Mouse (Mus musculus): ENCODE measurements at regions not wholly inside any gene's neighbourhood (a gene's known extent, or its start where the extent isn't known, plus 50 kb on each side); places are given as distances from the start of the nearest gene placed in this dataset.

DNA sequence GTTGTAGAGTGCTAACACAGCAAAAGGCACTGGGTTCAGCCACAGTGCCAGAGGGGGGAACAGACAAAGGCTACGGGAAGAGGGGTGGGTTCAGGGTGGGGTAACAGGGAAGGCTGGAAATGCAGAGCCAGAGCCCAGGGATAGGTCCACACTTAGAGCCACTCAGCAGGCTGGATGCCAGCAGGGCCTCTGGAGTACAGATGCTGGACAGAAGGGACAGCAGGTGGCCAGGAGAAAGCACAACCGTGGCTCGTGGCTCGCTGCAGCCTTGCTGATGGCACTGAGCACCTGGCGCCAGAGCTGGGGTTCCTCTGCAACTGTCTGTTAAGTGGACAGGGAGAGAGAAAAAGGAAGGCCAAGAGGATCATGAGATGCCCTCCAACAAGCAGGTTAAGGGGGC is 174.2 kb downstream of the Mroh4 start:
- peak in 1 of 2 experiments; percentile 33 for DNase-seq (ENCODE audit: extremely low spot score in 1 of 2, low spot score in 2 of 2)
- intact Hi-C loops (cut with DNase I): no loop called here

DNA sequence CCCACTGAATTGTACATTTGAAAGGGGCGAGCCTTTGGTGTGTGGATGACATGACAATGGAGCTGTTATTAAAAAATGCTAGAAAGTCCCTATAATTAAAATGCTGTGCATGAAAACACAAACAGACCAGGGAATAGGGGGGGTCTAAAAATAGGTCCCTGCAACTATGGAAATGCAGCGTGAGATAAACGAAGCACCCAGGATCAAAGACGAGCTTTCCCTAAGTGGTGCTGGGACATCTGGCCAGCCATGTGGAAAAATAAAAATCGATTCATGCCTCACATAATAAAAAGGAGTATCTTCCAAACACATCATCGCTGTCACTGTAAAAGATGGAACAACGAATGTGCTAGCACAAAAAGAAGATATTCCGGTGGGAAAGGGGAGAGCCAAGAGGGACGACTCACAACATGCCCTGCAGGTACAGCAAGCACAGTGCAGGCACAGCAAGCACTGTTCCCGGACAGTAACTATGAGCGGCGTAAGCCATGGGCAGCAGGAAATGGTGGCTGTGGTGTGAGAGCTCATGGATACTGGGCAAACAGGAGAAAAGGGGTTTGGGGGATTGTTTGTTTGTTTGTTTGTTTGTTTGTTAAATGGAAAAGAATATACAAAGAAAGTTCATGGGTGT is 176.7 kb downstream of the Mroh4 start:
- DNase-seq (ENCODE audit: extremely low spot score in 1 of 2, low spot score in 2 of 2): no peak
- intact Hi-C loops (cut with DNase I): no loop called here

DNA sequence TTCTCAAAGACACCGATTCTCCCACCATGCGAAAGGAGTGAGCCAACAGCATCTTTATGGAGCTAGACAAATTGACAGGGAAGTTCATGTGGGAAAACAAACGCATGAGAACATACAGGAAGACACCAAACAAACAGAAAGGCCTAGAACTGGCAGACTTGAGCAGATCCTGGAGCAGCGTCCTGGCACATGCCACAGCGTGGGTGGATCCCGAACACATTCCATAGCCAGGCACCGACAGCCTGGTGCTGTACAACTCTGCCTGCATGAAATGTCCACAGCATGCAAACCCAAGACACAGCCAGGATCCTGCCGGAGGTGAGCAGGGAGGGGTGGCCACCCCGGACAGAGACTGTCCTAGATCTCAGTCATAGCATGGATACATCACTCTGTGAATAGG is 177.2 kb downstream of the Mroh4 start:
- DNase-seq (ENCODE audit: extremely low spot score in 1 of 2, low spot score in 2 of 2): peak in 1 of 2 experiments; percentile 49
- intact Hi-C loops (cut with DNase I): no loop called here

DNA sequence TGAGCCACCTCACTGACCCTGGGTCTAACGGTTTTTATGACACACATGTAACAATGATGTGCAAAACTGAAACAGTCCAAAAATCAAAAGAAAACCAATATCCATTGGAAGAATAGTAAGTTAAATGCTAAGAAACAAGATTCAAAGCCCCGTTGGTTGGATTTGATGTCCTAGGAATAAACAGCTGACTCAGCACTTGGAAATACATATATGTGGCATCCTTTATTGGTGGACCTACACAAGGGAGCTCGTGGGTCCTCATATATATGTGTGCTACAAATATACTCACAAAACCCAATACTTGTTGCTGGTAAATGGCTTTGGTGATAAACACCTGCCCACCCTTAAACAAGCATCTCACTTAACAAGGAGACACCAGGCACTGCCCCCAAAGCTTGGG is 178.2 kb downstream of the Mroh4 start:
- no peak for DNase-seq (ENCODE audit: extremely low spot score in 1 of 2, low spot score in 2 of 2)
- intact Hi-C loops (cut with DNase I): no loop called here

DNA sequence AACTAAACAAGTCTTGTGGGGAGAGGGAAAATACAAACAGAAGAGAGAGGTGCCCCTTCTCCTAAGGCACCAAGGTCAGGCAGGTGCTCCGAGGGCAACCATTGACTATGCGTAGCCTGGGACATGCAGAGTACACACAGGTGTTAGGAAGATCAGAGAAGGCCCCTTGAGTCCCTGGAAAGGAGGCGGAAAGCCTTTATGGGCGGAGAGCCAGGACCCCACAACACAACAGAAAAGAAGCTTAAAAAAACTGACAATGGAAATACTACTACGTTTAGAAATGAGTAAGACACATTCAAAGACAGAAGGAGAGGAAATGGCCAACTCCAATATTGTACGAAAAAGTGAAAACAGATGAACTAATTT is 179.5 kb downstream of the Mroh4 start:
- intact Hi-C loops (cut with DNase I): no loop called here

DNA sequence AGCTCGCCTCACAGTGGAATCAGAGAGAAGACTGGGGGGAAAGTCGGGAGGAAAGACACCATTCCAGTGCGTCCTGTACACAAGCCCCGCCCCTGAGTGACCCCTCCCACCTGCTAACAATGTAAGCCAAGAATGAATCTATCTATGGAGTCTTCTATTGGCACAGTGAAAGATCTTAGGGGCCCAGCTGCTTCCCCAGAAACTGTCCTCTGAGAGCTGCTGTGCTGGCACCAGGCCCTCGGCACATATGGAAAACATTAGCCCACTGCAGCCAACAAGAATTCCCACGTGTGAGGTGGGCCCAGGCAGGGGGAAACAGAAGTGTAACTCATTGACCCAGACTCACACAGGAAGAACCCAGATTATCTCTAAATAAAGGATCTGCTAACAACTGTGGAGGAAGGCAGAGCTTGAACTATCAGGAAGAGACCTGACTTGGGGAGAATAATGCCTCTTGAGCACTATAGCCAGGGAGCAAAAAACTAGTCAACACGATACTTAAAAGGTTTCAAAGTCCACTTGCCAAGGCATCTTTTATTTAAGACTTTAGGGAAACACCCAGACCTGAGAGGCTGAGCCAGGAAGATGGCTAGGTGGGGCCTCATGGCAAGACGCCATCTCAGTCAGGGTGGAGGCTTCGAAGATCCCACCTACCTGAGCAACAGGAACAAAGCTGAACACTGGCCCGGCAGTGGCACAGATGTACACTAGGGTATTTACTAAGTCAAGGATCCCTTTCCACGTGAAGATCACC is 180.1 kb downstream of the Mroh4 start:
- intact Hi-C loops (cut with DNase I): no loop called here
- no peak for DNase-seq (ENCODE audit: extremely low spot score in 1 of 2, low spot score in 2 of 2)

More for the DNA sequence above, 179.5 kb downstream of the Mroh4 start:
- no peak for DNase-seq (ENCODE audit: extremely low spot score in 1 of 2, low spot score in 2 of 2)

DNA sequence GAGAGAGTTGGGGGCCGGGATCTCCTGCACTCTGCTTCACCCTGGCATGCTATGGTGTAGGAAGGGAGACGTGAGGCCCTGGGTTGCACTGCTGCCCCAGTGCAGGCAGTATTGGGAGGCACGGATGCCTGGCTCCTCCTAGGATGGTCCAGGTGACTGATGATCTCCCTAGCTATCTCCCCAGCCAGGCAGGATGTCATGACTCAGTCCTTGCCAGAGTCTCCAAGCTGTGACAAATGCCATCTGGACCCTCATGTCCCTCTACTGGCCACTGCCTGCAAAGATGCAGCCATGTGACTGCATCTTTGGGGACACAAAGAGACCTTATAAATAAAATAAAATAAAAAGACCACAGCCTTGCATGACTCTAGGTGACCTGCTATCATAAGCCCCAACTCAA is 181.6 kb downstream of the Mroh4 start:
- no peak for DNase-seq (ENCODE audit: extremely low spot score in 1 of 2, low spot score in 2 of 2)
- intact Hi-C loops (cut with DNase I): no loop called here

DNA sequence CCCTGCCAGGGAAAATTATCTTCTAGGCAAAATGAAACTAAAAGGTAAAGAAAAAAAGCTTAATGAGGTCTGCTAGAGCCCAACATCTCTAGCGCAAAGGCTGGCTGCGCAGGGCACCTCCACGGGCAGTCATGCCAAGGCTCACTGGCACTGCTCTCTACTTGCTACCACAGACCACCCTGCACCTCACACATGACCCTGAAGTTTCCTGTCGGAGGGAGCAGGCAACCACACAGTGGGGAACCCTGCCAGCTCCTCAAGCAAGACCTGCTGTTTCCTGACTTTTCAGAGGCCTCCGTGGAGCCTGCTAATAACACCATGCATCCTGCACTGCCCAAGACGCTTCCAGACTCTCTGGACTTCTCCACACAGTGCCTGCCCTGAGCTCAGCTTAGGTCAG is 182.3 kb downstream of the Mroh4 start:
- intact Hi-C loops (cut with DNase I): no loop called here

DNA sequence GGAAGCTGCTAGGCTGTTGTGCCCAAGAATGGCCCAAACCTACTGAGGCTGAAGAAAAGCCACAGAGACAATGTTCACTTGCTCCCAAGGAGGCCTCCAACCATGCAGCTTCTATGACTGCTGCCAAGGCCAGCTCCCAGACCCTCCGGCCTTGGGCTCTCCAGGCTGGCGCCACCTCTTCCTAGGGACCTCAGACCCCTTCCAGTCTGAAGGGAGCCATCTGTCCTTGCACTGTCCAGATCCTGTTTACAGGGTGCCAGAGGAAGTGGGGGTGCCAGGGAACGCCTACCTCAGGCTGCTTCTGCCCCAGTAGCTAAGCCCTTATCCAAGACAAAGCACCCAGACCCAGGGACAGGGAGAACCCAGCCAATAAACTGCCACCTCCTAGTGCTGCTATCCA is 183.7 kb downstream of the Mroh4 start:
- DNase-seq (ENCODE audit: extremely low spot score in 1 of 2, low spot score in 2 of 2): no peak
- intact Hi-C loops (cut with DNase I): no loop called here

More for the DNA sequence above, 182.3 kb downstream of the Mroh4 start:
- DNase-seq (ENCODE audit: extremely low spot score in 1 of 2, low spot score in 2 of 2): no peak

DNA sequence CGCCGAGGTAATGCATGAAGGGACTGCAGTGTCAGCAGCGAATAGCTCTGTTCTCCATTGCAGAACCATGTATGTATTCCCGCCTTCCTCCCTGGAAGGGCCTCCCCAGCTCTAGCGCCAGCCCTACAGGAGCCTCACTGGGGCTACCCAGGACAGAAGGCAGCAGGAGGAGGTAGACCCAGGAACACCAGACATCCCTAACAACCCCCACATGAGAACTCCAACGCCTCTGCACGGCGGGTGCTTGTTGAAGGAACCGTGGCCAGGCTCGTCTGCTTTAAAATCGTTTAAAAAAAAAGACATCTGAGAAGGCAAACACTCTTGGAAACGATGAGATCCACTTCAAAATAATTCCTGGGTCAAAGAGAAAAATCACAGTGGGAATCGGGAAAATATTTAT is 194.3 kb downstream of the Mroh4 start:
- intact Hi-C loops (cut with DNase I): no loop called here
- no peak for DNase-seq (ENCODE audit: extremely low spot score in 1 of 2, low spot score in 2 of 2)

DNA sequence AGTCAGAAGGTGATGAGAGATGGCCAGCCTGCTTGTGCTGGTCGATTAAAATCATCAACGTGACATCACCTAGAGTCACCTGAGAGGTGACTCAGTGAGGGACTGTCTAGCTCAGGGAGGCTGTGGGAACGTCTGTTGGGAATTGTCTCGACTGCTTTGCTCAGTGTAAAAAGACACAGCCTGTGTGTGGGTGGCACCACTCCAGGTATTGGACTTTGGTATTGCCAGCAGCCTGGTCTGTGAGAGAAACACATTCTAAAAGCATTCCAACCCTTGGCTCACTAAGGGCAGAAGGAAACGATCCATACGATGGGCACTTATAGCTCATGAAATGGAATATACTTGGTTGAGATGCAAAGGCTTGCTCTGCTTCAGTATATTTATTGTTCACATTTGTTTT is 209.2 kb downstream of the Mroh4 start:
- no peak for DNase-seq (ENCODE audit: extremely low spot score in 1 of 2, low spot score in 2 of 2)
- intact Hi-C loops (cut with DNase I): no loop called here

DNA sequence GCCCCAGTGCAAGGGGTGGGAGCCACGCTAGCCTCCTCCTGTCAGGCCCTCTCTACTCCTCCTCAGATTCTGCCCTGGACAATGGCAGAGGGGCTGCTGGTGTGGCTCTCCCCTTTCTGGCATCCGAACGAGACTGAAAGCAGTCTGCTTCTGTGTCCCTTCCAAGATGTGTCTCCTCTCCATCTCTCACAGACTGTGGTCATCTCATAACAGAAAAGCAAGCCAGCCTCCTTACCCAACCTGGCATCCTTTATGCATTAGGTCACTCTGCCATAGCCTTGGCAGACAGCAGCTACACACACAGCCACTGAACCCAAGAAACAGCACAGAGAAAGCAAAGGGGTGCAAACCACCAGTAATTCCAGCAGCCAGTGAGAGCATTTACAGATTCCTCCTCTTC is 213.2 kb downstream of the Mroh4 start:
- no peak for DNase-seq (ENCODE audit: extremely low spot score in 1 of 2, low spot score in 2 of 2)
- intact Hi-C loops (cut with DNase I): no loop called here

DNA sequence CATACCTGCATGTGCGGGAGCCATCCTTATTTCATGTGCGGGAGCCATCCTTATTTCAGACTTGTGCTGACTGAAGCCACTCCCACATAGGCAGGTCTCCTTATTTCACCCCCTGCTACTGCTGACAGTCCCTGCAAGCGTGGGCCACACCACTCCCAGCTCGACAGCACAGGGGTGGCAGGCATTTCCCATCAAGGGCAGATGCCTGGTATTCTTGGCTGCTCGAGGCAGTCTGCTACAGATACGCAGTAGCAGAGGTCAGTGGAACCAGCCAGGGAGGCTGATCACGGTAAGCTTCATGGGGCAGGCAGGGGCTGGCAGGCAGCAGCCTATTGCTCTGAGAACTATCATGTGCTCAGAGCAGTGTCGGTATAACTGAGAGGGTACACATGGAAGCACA is 215.6 kb downstream of the Mroh4 start:
- intact Hi-C loops (cut with DNase I): no loop called here
- DNase-seq (ENCODE audit: extremely low spot score in 1 of 2, low spot score in 2 of 2): no peak

DNA sequence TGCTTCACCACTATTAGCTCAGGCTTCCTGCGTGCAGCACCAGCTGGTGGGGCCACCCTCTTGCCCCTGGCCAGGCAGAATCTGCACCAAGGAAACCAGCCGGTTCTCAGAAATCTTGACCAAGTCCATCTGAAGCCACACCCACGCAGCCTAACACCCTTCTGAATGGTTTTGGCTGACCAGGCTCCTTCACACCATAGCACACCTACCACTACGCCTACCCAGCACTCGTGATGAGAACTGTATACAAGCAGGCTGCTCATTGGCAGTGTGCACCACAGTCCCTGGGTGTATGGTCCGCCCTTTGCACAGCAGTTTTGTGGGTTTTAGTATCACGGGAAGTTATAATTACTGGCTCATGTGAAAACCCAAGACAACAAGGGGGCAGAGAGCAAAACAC is 217.5 kb downstream of the Mroh4 start:
- DNase-seq (ENCODE audit: extremely low spot score in 1 of 2, low spot score in 2 of 2): no peak
- intact Hi-C loops (cut with DNase I): no loop called here

DNA sequence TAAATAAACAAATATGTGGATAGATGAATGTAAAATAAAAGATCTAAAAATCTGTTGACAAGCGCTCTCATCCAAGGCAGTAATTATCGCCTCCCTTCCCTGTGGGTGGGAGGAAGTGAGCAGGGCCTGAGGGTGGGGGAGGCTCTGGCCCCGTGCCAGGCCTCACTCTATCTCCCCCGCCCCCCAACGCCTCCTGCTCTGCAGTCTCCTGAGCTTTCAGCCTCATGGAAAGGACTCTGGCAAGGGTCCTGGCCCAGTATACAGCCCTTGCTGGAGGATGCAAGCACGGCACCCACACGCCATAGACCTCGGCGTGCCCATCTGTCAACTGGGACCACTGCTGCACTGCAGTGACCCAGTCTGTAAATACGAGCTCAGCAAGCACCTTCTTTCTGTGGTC is 222.9 kb downstream of the Mroh4 start:
- intact Hi-C loops (cut with DNase I): no loop called here
- peak in 1 of 2 experiments; percentile 59 for DNase-seq (ENCODE audit: extremely low spot score in 1 of 2, low spot score in 2 of 2)

DNA sequence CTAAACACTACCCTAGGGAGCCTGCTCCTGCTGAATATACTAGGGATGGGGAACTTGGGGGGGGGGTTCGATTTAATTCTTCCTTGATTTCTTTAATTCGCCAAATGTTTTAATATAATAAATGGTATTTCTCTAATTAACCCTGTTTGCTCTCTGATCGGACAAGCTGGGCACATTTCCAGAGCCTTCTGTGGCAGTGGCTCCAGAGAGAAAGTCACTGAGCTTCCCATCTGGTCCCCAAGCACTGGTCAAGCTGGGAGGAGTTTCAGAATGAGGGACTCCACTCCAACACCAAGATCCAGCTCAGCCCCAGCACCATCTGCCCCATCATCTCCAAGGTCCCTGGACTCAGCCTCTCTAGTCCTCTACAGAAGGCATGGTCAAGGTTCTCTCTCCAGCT is 223.9 kb downstream of the Mroh4 start:
- no peak for DNase-seq (ENCODE audit: extremely low spot score in 1 of 2, low spot score in 2 of 2)
- intact Hi-C loops (cut with DNase I): no loop called here

DNA sequence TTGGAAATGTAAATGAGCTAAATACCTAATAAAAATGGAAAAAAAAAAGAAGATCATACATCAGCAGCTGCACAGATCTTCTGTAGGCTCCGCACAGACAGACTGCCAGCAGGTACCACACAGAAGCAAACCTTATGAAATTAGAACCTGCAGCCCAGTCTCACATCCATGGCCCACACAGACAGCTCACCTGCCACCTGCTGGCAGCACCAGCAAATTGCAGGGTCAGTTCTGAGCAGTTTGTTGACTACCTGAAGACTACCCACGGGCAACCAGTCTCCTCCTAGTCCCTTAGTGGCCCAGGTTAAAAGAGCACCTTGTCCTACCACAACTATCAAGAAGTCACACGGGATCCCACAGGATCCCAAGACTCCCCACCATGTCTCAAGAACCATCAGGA is 225.1 kb downstream of the Mroh4 start:
- no peak for DNase-seq (ENCODE audit: extremely low spot score in 1 of 2, low spot score in 2 of 2)
- intact Hi-C loops (cut with DNase I): no loop called here

DNA sequence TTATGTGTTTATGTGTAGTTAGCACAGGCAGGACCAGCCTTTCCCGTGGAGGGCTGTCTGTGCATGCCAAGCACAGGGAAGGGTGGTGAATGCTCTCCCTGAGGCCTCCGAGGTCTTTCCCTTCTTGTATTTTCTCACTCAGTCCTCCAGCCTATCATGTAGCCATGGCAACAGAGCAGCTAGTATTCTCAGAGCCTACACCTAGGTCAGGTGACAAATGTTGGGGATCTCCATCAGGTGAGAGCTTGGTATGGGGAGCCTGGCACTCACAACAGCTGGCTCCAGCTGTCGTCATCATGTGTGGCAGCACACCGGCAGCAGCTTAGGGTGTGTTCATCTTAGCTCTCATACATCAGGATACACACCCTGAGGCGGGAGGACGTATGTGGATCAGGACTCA is 231.3 kb downstream of the Mroh4 start:
- no peak for DNase-seq (ENCODE audit: extremely low spot score in 1 of 2, low spot score in 2 of 2)
- intact Hi-C loops (cut with DNase I): no loop called here

DNA sequence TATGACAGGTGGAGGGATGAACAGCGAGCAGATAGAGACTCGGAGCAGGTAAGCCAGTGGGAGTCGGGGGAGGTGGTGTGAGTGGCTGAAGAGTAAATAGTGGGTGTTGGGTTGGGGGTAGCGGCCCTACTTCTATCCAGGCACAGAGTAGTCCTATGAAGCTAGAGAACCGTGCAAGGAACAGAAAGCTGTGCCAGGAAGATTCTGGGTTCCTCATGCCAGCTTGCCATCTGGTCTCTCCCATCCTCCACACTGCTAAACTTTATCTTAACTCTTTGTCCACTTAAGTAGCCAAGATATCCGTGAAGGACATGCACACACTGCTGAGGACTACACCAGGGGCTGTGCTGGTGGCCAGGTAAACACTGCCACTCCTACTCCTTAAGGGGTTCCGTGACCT is 234.9 kb downstream of the Mroh4 start:
- intact Hi-C loops (cut with DNase I): no loop called here
- no peak for DNase-seq (ENCODE audit: extremely low spot score in 1 of 2, low spot score in 2 of 2)

DNA sequence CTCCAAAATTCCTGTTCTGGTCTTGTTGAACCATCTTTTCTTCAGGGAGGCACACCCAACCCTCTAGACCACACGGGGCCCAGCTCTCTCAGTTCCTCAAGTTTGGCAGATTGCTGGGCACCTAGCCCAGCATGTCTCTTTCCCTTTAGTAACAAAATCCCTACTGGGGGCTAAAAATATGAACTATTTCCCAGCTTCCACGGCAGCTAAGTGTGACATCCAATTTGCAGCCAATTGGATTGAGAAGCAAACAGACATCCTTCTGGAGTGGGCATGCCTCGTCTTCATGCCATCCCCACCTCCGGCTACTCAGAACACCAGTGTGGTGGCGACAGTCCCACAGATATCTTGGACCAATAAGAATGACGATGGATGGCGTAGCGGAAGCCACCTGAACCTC is 240.1 kb downstream of the Mroh4 start:
- intact Hi-C loops (cut with DNase I): no loop called here
- peak in 1 of 2 experiments; percentile 47 for DNase-seq (ENCODE audit: extremely low spot score in 1 of 2, low spot score in 2 of 2)

DNA sequence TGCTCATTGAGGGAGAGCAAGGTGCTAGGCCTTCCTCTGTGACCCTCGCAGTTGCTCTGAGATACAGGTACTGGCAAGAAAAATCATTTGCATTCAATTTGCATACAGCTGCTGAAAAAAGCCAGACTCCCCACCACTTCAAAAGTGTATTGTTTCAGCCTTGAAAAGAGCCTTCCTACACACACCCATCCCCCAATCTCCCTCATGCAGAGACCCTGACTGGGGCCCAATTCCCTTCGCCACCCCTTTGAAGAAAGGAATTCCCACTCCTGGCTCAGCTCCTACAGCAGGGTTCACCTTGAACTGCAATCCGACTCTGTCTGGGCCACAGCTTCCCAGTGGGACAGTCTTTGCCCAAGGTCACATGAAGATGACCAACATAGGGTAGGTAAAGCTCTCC is 248.6 kb downstream of the Mroh4 start:
- DNase-seq (ENCODE audit: extremely low spot score in 1 of 2, low spot score in 2 of 2): no peak
- intact Hi-C loops (cut with DNase I): no loop called here

All from left cerebral cortex, postnatal 10 days (tissue).